Mouse (Mus musculus) granulocyte monocyte progenitor cell, adult 5-6 weeks (primary cell): ENCODE data around the gene Ptpn18. TPM values are rescaled to one million over a fixed set of nuclear protein-coding genes. Genes with fewer than 3 reads are reported as not detected.
"Not testable (repeated sequence)": the region's sequence is repeated elsewhere in the genome, so short reads cannot be mapped to it uniquely, and the experiment has no call there.

ENCODE experiments used
- ATAC-seq: replicated peaks from 2 replicates; pipeline ENCODE4 v1.8.0; 2016; ENCODE audit warnings: mild to moderate bottlenecking, moderate TSS enrichment, inconsistent platforms; ENCODE audit not compliant: poor library complexity, severe bottlenecking
- total RNA-seq, 2 experiments: library from RNA; stranded (forward) in 1 of 2; stranded (reverse) in 1 of 2; fragments of 200-712, 200-1000 nt in 1 of 2; fragments of >200 nt in 1 of 2; fragmentation: Nextera tagmentation in 1 of 2; gene quantifications; 2 replicates each; pipeline ENCODE4 v1.2.3; 2014 to 2017

Gene Ptpn18
- total RNA-seq (2014; fragmentation: Nextera tagmentation) (46.9 and 56.7 TPM in 2 replicates), total RNA-seq (2017) (292 and 344 TPM in 2 replicates)

DNA sequence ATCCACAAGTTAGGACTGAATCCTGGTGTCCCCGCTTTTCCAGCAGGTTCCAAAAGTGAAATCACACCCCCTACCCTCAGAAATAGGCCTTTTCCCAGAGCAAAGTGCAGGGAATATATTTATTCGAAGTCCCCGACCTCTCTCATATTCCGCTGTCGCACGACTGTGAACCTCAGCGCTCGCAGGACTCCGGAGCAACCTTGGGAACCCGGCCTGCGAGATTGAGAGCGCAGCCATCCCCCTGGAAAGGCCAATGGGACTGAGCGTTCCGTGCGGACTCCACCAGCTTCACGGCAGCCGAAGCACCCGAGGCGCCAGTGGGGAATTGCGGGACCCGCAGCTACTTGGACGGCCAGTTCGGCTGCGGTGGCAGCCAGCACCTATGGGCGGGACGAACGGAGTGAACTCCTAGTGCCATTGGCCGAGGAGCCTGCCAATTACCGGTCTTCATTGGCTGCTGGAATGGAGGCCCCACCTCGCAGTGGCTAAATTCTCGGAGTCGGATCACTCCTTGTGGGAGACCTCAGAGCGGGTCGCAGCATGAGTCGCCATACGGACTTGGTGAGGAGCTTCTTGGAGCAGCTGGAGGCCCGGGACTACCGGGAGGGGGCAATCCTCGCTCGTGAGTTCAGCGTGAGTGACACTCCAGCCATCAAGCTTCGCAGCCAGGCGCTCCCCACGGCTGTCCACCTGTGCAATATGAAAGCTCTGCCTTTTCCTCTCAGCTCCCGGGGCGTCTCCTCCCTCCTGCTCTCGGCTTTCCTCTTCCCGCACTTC, at the start of gene Ptpn18:
TSS of gene Ptpn18 (plus strand) at position 479 of the 777 bp plus-strand sequence.
- ATAC-seq = peak; percentile 62

DNA sequence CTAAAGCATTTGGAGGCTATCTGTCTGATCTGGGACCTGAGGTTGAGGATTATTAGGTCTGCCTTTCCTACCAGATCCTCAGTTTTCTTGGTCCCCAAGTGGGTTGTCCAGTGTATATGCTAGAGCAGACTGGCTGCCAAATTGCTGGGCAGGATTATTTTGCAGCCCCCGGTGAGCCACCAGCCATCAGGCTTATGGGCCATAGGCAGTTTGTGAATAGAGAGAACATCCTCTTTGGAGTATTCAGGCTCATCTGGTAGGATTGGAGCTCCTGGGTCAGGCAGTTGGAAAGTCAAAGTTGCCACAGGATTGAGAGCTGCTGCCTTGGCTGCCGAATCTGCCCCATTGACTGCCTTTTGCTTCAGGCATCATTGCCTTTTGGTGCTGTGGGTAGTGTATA, 31.1 kb upstream of the Ptpn18 start:
- ATAC-seq = no peak

DNA sequence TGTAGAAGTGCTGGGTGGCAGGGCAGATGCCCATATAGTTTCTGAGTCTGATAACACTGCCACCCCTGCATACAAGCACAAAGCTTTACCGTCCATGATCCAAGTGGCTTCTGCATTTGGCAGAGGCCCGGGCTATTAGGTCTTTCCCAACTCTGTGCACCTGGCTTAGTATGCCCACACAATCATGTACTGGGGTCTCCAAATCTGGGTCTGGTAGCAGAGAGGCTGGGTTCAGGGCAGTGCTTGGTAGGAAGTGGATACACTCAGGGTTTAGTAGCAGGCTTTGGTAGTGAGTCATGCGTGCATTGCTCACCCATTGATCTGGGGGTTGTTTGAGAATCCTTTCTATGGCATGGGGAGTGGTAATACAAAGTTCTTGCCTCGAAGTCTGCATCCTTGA, 30.3 kb upstream of the Ptpn18 start:
- ATAC-seq = no peak

DNA sequence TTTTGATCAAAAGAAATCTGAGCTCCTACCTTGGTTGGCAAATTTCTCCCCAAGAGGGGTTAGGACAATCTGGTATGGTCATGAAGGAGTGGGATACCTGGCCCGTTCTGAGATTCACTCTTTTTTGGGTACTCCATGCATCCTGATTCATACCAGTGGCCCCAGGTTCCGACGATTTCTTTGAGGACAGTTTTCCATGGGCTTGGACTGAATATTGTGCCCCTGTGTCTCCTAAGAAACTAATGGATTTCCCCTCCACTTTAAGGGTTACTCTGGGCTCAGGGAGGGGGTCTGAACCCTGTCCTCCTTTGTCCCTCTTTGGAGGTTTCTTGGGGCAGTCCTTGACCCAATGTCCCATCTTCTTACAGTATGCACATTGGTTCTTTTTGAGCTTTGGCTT, 28.6 kb upstream of the Ptpn18 start:
- ATAC-seq = no peak

DNA sequence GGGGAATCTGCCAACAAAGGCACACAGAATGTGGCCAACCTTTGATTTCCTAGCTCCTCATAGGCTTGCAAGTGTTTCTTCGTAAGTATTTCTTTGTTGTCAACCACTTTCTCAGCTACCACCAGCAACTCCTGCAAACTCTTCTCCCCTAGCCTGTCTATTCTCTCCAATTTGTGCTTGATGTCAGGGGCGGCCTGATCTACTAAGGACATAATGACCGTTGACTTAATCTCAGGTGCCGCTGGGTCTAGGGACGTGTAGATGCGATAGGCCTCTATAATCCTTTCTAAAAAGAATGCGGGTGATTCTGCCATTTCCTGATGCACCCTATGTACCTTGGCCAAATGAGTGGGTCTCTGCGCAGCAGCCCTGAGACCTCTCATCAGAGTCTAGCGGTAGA, 28.1 kb upstream of the Ptpn18 start:
- ATAC-seq = no peak

DNA sequence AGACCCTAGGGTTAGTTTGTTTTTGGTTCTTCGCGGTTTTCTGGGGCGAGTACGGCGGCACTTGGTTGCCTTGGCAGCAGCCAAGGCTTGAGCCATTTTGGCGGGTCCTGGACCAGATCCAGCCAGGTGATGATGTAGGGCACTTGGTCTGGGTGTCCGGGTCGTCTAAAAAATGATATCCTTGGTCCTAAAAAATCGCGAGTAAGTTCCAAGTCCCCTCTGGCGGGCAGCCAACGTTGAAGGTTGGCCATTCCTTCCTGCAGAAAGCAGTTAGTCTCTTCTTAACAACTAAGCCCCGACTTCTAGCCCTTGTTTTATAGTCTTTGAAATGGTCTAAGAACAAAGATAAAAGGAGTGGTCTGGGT, 27.2 kb upstream of the Ptpn18 start:
- ATAC-seq = no peak

DNA sequence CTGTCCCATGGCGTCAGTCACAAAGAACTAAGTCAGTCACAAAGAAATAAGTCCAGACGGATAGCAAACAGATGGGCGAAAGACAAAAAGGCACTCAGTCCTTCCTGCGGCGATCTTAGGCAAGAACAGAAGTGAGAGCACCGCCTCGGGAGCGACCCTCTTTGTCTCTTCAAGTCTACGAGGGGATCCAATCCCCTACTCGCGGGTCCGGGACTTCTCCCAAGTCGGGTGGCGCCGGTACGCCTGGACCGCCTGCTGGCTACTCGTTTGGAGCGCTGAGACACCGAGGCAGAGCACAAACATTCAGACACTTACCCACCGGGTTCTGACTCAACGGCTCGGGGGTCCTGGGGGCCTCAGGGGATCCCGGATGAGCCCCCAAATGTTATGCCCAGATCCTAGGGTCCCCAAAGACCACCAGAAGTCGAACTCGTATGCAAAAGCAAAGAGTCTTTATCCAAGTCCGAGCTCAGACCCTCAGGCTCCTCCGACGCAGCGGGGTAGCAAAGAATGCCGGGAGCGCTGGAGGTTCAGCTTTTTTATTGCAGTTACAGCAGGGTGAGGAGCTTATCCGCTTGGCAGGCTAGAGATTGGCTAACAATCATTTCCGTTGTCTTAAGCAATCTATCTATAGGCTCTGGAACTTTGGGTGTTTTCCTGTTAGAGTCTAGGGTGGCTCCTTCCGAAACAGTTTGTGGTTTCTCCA, 26.6 kb upstream of the Ptpn18 start:
- ATAC-seq = peak; percentile 76

DNA sequence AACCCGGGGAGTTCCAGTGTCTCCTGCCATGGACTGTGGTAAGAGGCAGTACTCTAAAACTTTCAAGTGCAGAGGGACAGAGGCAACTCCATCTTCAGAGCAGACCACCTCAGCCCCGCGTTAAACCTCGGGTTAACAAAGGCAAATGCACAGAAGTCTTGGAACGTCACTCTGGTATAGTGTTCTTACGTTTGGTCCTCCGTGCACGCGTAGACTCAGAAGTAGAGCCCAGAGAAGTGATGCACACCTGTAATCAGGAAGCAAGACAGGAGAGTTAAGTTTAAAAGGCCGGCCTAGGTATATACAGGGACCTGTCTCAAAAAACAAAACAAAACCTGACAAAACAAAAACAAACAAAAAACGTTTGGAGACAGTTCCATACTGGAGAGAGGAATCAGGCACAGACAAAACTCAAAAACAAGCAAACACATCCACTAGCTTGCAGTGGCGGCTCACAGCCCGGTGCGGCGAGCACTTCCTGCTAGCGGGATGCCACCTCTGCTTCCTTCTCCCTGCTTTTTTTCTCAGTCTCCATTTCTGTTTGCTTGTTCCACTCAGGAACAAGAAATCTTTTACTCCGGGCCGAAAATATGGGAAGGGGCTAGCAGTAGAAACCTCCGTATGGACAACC, 25.6 kb upstream of the Ptpn18 start:
- ATAC-seq = peak; percentile 5; the same call in 1 of the 2 replicates

DNA sequence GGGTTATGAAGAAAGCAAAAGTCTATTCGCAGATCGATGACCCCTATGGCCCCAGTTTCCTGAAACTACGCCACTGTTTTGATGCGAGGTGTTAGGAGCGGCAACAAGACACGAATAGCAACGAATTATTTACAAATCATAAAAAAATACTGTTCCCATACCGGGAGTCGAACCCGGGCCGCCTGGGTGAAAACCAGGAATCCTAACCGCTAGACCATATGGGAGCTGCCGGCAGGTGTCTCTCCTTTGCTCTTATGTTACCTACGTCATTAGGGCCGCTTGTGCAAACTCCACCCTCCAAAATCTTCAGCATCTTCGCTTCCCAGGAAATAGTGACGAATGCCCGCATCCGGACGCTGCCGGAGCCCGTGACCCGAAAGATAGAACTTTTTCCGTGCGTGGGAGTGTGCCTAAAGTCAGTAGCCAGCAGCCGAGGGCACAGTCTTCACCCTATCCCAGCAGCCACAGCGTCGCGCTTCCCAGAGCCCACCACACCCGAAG, 24.9 kb upstream of the Ptpn18 start:
- peak; percentile 31 for ATAC-seq

DNA sequence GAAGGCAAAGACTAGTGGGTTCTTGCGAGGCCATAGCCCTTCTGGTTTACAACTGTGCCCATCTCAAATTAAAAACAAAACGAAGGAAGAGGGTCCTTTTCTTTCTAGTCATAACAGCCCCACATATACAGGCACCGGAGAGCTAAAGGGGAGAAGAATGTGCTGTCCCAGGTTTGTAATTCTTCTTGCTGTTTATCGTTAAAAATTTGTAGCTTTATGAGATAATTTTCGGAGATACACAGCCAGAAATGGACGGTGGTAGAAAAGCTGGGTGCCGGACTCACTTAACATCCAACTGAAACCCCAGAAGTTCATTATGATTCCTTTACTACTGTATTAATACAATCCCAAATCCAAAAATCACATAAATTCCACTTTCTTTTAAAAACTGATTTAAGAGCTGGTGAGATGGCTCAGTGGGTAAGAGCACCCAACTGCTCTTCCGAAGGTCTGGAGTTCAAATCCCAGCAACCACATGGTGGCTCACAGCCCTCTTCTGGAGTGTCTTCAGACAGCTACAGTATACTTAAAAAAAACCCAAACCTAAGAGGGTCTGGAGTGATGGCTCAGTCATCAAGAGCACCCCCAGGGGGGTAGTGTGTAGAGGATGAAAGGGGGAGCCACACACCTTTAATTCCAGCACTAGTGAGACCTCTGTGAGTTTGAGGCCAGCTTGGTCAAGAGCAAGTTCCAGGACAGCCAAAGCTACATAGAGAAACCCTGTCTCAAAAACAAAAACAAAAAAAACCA, 24.0 kb upstream of the Ptpn18 start:
- ATAC-seq = no peak

DNA sequence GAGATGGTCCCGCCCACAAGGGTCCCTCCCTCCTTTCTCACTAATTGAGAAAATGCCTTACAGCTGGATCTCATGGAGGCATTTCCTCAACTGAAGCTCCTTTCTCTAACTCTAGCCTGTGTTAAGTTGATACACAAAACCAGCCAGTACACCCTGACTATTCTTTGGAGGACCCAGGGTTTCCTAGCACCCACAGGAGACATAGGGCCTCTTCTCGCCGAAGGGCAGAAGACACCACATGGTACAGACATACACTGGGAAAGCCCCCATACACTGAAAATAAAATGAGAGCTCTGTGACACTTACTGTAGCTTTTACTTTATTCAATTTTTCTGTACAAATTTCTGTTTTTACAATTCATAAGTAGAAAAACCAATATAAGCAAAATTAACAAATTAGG, 23.2 kb upstream of the Ptpn18 start:
- no peak for ATAC-seq

DNA sequence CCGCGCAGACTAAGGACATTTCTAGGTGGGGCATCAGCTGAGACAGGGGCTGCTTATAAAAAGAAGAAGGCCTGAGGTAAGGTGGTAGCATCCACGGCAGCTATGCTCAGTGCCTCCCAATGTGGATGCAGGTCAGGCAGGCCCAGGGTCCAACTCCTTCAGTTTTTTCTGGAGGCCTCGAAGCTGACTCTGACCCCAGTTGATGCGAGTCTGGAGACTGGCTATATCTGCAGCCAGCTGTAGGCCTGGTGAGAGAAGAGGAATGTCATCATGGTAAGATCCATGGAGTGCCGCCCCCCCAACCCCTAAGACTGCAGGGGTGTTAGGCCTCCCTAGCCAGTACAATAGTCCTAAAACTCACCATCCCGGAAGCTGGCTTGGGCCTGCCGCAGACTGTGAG, 22.2 kb upstream of the Ptpn18 start:
- ATAC-seq = not testable (repeated sequence)

DNA sequence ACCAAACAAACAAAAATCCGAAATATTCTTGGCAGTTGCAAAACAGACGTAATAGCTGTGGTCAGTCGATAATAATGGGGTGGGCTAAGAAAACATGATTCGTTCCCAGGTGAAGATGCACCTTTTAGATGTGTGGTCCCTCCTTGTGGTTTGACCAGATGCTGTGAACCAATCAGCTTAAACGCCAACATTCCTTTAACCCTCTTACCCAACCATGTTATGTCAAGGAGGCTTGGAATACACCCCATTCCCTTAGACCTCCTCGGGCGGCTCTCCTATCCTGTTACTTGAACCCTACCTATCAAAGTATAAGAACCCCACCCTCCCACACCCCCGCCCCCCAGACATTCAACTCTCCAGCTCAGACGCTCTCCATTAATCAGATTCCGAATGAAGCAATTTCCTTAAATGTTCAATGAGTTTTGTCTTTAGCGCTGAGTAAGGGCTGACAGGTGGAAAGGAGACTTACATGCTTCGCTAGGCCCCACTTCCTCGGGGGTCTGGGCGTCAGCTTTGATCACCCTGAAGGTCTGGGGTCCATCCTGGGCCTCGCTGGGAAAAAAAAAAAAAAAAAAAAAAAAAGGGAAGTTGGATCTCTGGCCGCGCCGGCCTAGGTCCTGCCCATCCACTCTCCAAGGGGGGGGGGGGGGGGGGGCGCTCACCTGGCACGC, 21.0 kb upstream of the Ptpn18 start:
- no peak for ATAC-seq

DNA sequence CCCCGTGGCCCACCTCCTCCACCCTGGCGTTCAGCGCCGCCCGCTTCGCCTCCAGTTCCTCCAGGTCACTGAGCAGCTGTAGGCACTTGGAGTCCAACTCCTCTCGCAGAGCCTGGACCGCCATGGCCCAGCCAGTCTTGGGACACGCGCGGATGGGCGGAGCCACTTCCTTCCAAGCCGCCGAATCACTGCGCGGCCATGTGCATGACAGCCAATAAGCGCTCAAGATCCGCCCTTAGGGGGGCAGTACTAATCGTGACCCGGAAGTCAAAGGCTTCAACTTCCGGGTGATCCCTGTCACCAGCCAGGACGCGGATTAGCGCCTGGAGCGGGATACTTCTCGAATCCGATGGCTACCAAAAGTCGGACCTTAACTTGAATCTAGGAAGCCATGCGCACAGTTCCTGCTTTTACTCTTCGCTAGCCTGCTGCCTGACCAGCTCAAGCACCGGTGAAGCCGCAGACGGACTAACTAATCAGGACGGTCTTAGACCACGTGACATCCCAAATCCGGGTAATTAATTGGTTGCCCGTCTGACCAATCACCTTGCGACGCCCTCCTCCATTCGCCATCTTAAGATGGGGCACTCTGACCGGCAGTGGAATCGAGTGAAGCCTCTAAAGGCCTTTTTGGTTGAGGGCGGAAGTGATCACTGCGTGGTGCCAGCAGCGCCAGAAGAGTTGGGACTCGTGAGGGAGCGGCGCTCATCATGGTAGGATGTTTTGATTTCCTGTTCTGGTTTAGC, 20.2 kb upstream of the Ptpn18 start, which contains the start of the genes Ccdc115 and Imp4:
TSS of gene Ccdc115 (minus strand) at position 458 of the 746 bp plus-strand sequence.
TSS of gene Imp4 (plus strand) at position 637 of the 746 bp plus-strand sequence.
- peak; percentile 80 for ATAC-seq

DNA sequence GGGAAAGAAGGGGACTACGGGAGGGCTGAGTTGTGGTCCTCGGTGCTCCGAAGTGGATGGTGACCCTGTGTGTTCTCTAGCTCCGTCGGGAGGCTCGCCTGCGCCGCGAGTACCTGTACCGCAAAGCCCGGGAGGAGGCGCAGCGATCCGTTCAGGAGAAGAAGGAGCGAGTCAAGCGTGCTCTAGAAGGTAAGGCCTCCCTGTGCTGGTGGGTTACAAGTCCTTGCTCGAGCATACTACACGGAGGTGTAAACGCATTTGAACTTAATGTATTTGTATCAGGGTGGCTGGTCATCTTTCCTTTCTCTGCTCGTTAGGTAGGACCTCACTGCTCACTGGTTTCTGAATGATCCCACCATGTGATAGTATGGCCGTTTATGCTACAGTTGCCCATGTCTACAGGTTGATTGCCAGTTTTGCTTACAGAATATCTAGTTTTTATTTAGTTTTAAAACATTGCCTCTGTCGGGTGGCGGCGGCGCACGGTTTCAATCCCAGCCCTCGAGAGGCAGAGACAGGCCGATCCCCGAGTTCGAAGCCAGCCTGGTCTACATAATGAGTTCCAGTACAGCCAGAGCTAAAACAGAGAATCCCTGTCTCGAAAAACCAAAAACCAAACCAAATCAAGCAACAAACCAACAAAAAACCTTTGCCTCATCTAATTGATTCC, 19.5 kb upstream of the Ptpn18 start:
- peak; percentile 25 for ATAC-seq

DNA sequence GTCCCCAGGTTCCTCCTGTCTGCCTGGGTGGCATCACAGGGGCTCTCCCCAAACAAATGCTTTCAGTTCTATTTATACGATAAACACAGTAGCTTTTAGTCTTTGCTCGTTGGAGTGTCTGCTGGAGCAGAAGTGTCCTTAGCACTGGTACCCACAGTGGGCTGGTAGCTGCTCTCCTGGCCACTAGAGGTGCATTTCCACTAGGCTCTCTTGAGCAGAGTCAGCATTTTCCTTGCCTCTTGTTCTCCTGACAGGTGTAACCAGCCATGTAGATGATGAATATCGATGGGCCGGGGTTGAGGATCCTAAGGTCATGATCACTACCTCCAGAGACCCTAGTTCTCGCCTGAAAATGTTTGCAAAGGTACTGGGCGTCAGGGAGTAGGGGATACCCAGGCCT, 16.4 kb upstream of the Ptpn18 start:
- no peak for ATAC-seq

DNA sequence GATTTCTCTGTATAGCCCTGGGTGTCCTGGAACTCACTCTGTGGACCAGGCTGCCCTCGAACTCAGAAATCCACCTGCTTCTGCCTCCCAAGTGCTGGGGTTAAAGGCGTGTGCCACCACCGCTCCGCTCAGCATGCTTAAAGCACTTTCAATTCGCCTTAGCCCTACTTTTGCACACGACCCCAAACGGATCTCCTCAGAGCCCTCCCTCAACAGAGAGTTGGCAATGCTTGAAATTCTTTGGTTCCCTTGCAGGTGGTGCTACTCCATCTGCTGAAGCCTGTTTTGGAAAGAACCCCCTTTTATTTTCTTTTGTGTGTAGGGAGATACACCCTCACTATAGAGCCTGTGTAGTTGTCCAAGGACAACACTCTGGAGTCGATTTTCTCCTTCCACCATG, 1.1 kb upstream of the Ptpn18 start:
- no peak for ATAC-seq

DNA sequence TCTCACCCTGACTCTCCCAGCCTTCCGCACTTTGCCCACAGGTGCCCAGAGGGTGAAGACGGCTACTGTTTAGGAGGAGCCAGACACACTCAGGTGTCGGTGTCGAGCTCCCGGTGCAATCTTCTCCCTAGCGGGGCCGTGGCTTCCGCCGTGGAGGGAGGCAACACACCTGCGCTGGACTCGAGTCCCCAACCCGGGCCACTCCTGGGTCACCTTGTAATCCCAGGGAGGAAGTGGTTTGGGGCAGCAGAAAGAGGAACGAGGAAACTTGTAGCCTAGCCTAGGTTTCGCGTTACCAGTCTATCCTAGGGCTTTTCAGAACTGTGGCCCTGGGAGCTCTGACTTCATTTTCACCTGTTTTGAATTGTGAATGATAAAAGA, 489 bp downstream of the Ptpn18 start:
- peak; percentile 50 for ATAC-seq

DNA sequence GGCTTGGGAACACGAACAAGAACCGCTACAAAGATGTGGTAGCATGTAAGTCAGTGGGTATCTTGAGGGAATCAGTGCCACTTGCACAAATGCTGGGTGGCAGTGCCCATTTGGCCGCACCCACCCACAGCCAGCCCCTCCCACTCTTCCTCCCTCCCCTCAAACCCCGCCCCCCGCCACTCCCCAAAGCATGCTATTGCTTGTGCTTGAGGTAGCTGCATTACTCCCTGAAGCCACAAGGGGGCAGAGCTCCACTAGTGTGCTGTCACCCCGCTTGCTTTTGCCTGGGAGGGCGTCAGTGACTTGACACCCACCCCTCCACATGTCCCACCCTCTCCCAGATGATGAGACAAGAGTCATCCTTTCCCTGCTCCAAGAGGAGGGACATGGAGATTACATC, 3.2 kb downstream of the Ptpn18 start:
- peak; percentile 59 for ATAC-seq
